Mouse (Mus musculus) forebrain, embryonic 11.5 days (tissue): Measurements from ENCODE around the gene Tbc1d2b. TPM values are rescaled to one million over a fixed set of nuclear protein-coding genes. Genes with fewer than 3 reads are reported as not detected.

Experiments
- polyA plus RNA-seq: library from polyadenylated mRNA; unstranded; fragments of >200 nt; fragmentation: Nextera tagmentation; extraction: Ambion mirVana; gene quantifications from 2 replicates; pipeline ENCODE4 v1.2.1, GENCODE M21; 2014

The Tbc1d2b gene
- polyA plus RNA-seq, 1 experiment from 2014 or later: 11.6 TPM

Other genes starting within 250 kb of the Tbc1d2b start
- 6.1 and 6.6 TPM in 2 replicates for gene Ctsh, start 216.7 kb downstream of the Tbc1d2b start, polyA plus RNA-seq
- gene Morf4l1, start 156.0 kb downstream of the Tbc1d2b start, polyA plus RNA-seq: 484 and 515 TPM in 2 replicates
- gene Adamts7, start 107.7 kb downstream of the Tbc1d2b start, polyA plus RNA-seq: 21.5 and 22.2 TPM in 2 replicates